Mouse (Mus musculus): ENCODE measurements around the gene Aspm. TPM values are rescaled to one million over a fixed set of nuclear protein-coding genes. Genes with fewer than 3 reads are reported as not detected.

The Aspm gene
- total and polyA plus RNA-seq, 3 experiments = 15.1 to 137 (median 15.1) TPM

- no peak overlapping the region for H3K9ac ChIP-seq (ENCODE audit: control insufficient read depth, low read depth, low read length, poor library complexity, severe bottlenecking)
- H3K79me2 ChIP-seq (ENCODE audit: control insufficient read depth, insufficient read depth, low read length, poor library complexity) = no peaks in the 10 kb centered on the region
- H3K36me3 ChIP-seq (ENCODE audit: control insufficient read depth in 1 of 2, insufficient read depth in 2 of 2, low read length in 2 of 2) = peaks cover 0 to 3% of the 10 kb centered on the region in 2 experiments; a peak in 2 of 4 replicates
- DNase-seq (ENCODE audit: low read depth, low spot score) = no peak
- no peak overlapping the region for H3K4me3 ChIP-seq (ENCODE audit: control insufficient read depth in 1 of 2, insufficient read depth in 1 of 2, low read depth in 2 of 2, low read length in 2 of 2)
- no peak overlapping the region for H3K27ac ChIP-seq (ENCODE audit: control insufficient read depth, low read depth, low read length)
- no peaks in the 10 kb centered on the region for H3K9me3 ChIP-seq (replicated peaks; ENCODE audit: insufficient read depth, low read length)
- H3K4me1 ChIP-seq (ENCODE audit: control insufficient read depth in 1 of 2, insufficient read depth in 2 of 2, low read length in 2 of 2) = no peaks in the 10 kb centered on the region
- no peak for TF ChIP-seq ZNF384 (IDR thresholded peaks at IDR 0.05; ENCODE audit: low read depth, low read length)
- H3K27me3 ChIP-seq (ENCODE audit: control insufficient read depth in 1 of 2, insufficient read depth in 2 of 2, low read length in 2 of 2) = no peaks in the 10 kb centered on the region
These were observed 45.2 kb downstream of the Aspm start for GRCm38 (mm10) chr1:139499751-139500150.

GRCm38 (mm10) chr1:139501258-139501752 lies 46.7 kb downstream of the Aspm start, which contains the start of gene F13b:
TSS of gene F13b (plus strand) at chr1:139501702.
- TF ChIP-seq MXI1 (IDR thresholded peaks at IDR 0.05; ENCODE audit: low read depth, low read length) (no peak), POLR2A (IDR thresholded peaks at IDR 0.05; ENCODE audit: control insufficient read depth in 1 of 2, insufficient read depth in 1 of 2, low read depth in 1 of 2, low read length in 2 of 2, poor library complexity in 1 of 2) (no peak), ELF1 (IDR thresholded peaks at IDR 0.05; ENCODE audit: low read depth, low read length) (no peak), RAD21 (IDR thresholded peaks at IDR 0.05; ENCODE audit: low read depth, low read length) (no peak), NELFE (IDR thresholded peaks at IDR 0.05; ENCODE audit: low read depth, low read length) (no peak)
- Histone ChIP-seq H3K36me3 (ENCODE audit: control insufficient read depth in 1 of 2, insufficient read depth in 2 of 2, low read length in 2 of 2) (no peaks in the 10 kb centered on the region), H3K27me3 (ENCODE audit: control insufficient read depth in 1 of 2, insufficient read depth in 2 of 2, low read length in 2 of 2) (no peaks in the 10 kb centered on the region), H3K27ac (ENCODE audit: control insufficient read depth, low read depth, low read length) (no peak within 1 kb of the TSS), H3K79me2 (ENCODE audit: control insufficient read depth, insufficient read depth, low read length, poor library complexity) (no peaks in the 10 kb centered on the region), H3K4me3 (ENCODE audit: control insufficient read depth in 1 of 2, insufficient read depth in 1 of 2, low read depth in 2 of 2, low read length in 2 of 2) (no peak within 1 kb of the TSS), H3K9me3 (replicated peaks; ENCODE audit: insufficient read depth, low read length) (no peaks in the 10 kb centered on the region), H3K4me1 (ENCODE audit: control insufficient read depth in 1 of 2, insufficient read depth in 2 of 2, low read length in 2 of 2) (no peaks in the 10 kb centered on the region), H3K9ac (ENCODE audit: control insufficient read depth, low read depth, low read length, poor library complexity, severe bottlenecking) (no peak within 1 kb of the TSS)
- no peak for DNase-seq (ENCODE audit: low read depth, low spot score)

- Histone ChIP-seq H3K9ac (ENCODE audit: control insufficient read depth, low read depth, low read length, poor library complexity, severe bottlenecking) (no peak overlapping the region), H3K4me3 (ENCODE audit: control insufficient read depth in 1 of 2, insufficient read depth in 1 of 2, low read depth in 2 of 2, low read length in 2 of 2) (no peak overlapping the region), H3K79me2 (ENCODE audit: control insufficient read depth, insufficient read depth, low read length, poor library complexity) (no peaks in the 10 kb centered on the region), H3K9me3 (replicated peaks; ENCODE audit: insufficient read depth, low read length) (no peaks in the 10 kb centered on the region), H3K4me1 (ENCODE audit: control insufficient read depth in 1 of 2, insufficient read depth in 2 of 2, low read length in 2 of 2) (no peaks in the 10 kb centered on the region), H3K36me3 (ENCODE audit: control insufficient read depth in 1 of 2, insufficient read depth in 2 of 2, low read length in 2 of 2) (no peaks in the 10 kb centered on the region), H3K27ac (ENCODE audit: control insufficient read depth, low read depth, low read length) (no peak overlapping the region), H3K27me3 (ENCODE audit: control insufficient read depth in 1 of 2, insufficient read depth in 2 of 2, low read length in 2 of 2) (no peaks in the 10 kb centered on the region)
- no peak for TF ChIP-seq GATA1 (IDR thresholded peaks at IDR 0.05; ENCODE audit: low read depth, low read length)
- no peak for TF ChIP-seq USF1 (IDR thresholded peaks at IDR 0.05; ENCODE audit: low read depth, low read length)
- no peak for TF ChIP-seq MAX (IDR thresholded peaks at IDR 0.05; ENCODE audit: low read length)
- no peak for TF ChIP-seq MAZ (IDR thresholded peaks at IDR 0.05; ENCODE audit: low read depth, low read length)
- no peak for TF ChIP-seq CHD1 (IDR thresholded peaks at IDR 0.05; ENCODE audit: low read depth, low read length)
- no peak for TF ChIP-seq HCFC1 (IDR thresholded peaks at IDR 0.05; ENCODE audit: low read depth, low read length)
- TF ChIP-seq TAL1 (IDR thresholded peaks at IDR 0.05; ENCODE audit: low read length) = no peak
- no peak for TF ChIP-seq ZNF384 (IDR thresholded peaks at IDR 0.05; ENCODE audit: low read depth, low read length)
- TF ChIP-seq KAT2A (conservative IDR thresholded peaks at IDR 0.05; ENCODE audit: low read depth, low read length) = no peak
- DNase-seq (ENCODE audit: low read depth, low spot score) = no peak
These were observed 60.0 kb downstream of the Aspm start for GRCm38 (mm10) chr1:139514556-139514955.

Other genes with a start within 250 kb of the Aspm start
- gene Crb1, start 77.7 kb upstream of the Aspm start, total RNA-seq (2012; rRNA removed) = not detected in 2 replicates
- not detected for gene Crb1, start 77.7 kb upstream of the Aspm start, polyA plus RNA-seq (2012; ENCODE audit: insufficient read depth in 1 of 2, insufficient read length in 2 of 2, low read depth in 1 of 2, low replicate concordance in 2 of 2, missing spikeins in 1 of 2)
- gene Zbtb41, start 32.5 kb upstream of the Aspm start, total RNA-seq (2012; rRNA removed) = 8.4 and 9.3 TPM in 2 replicates
- gene Zbtb41, start 32.5 kb upstream of the Aspm start, polyA plus RNA-seq (2012; ENCODE audit: insufficient read depth in 1 of 2, insufficient read length in 2 of 2, low read depth in 1 of 2, low replicate concordance in 2 of 2, missing spikeins in 1 of 2) = 1 to 10 TPM in 1 of 2 experiments, not detected in 1; 7.6 TPM
- gene F13b, start 46.9 kb downstream of the Aspm start, total RNA-seq (2012; rRNA removed) = not detected in 2 replicates
- gene F13b, start 46.9 kb downstream of the Aspm start, polyA plus RNA-seq (2012; ENCODE audit: insufficient read depth in 1 of 2, insufficient read length in 2 of 2, low read depth in 1 of 2, low replicate concordance in 2 of 2, missing spikeins in 1 of 2) = not detected
- not detected in 2 replicates for gene Cfhr1, start 105.5 kb downstream of the Aspm start, total RNA-seq (2012; rRNA removed)
- not detected for gene Cfhr1, start 105.5 kb downstream of the Aspm start, polyA plus RNA-seq (2012; ENCODE audit: insufficient read depth in 1 of 2, insufficient read length in 2 of 2, low read depth in 1 of 2, low replicate concordance in 2 of 2, missing spikeins in 1 of 2)